Mouse (Mus musculus) CH12.LX (cell line): Measurements from ENCODE around the gene Fryl.

ENCODE experiments used
- KAT2A ChIP-seq: IDR thresholded peaks from 2 replicates; pipeline ENCODE4 v1.6.1; 2012; ENCODE audit warnings: low read length, improper control_type of control experiment, inconsistent platforms; ENCODE audit not compliant: insufficient replicate concordance
- MEF2A ChIP-seq: IDR thresholded peaks from 2 replicates; pipeline ENCODE4 v1.6.1; 2014; ENCODE audit warnings: low read depth, mild to moderate bottlenecking, inconsistent platforms, low read length, improper control_type of control experiment, borderline replicate concordance
- POLR2A ChIP-seq: IDR thresholded peaks from 2 replicates; pipeline ENCODE4 v1.6.1; 2011; ENCODE audit warnings: low read depth, mild to moderate bottlenecking, improper control_type of control experiment, low read length
- USF1 ChIP-seq: IDR thresholded peaks from 2 replicates; pipeline ENCODE4 v1.6.1; 2014; ENCODE audit warnings: low read depth, mild to moderate bottlenecking, inconsistent platforms, low read length, improper control_type of control experiment
- ZC3H11A ChIP-seq: IDR thresholded peaks from 2 replicates; pipeline ENCODE4 v1.6.1; 2012; ENCODE audit warnings: low read depth, mild to moderate bottlenecking, inconsistent platforms, low read length, improper control_type of control experiment

GRCm38 (mm10) chr5:73252739-73253138 lies 3.7 kb downstream of the Fryl start:
- TF ChIP-seq KAT2A = no peak
- no peak for TF ChIP-seq POLR2A
- no peak for TF ChIP-seq USF1
- TF ChIP-seq ZC3H11A = no peak
- TF ChIP-seq MEF2A = no peak
